Mouse (Mus musculus) urinary bladder, postnatal 25 days (tissue): Measurements from ENCODE around the gene 4931409K22Rik.

Experiments used
- DNase-seq: peaks from one replicate; pipeline ENCODE4 v3.0.0; 2022; ENCODE audit warnings: low spot score

4931409K22Rik gene

DNA sequence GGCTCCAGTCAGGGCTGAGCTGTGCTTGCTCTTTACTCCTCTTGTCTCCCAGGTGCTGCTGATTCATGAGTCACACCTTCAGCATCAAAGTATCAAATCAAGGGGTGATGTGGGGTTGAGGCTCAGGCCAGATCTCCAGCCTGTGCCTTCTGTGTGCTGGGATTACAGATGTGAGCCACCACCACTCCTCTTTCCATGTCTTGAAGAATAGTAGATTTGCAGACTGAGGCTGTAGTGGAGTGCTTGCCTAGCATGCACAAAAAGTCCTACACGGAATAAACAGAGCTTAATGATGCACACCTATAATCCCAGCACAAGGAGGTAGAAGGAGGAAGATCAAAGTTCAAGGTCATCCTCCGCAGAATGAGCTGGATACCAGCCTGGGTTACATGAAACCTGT, at the start of gene 4931409K22Rik:
Gene 4931409K22Rik, minus strand, starts transcription at position 101 of the 400 bp plus-strand sequence.
- no peak for DNase-seq

DNA sequence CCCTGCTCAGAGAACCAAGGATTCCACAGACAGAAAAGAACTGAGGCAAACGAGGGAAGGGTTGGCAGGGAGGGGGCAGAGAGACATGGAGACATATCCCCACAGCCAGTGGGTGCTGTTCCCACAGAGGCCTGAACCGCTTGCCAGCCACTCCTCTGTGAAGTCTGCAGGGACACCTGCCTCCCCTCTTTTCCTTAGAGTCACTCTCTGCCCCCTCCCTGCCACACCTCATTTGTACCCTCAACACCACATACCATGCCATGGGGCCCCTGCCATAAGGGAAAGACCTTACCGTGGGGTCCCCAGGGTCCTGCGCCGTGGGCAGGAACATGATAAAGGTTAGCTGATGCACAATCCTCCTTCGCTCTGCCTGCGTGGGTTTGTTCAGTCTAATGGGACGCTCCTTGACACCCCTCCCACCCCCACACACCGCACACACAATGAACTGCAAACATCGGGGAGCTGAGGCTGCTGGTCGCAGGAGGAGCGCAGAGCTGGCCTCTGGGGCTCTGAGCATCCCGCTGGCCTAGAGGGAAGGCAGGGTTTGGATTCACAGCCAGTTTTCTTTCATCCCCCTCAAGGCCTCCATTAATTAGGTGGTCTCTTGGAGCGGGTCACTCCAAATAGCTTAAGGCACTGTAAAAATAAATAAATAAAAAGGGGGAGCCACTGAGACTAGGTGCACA, 49.5 kb upstream of the 4931409K22Rik start:
- DNase-seq: no peak

DNA sequence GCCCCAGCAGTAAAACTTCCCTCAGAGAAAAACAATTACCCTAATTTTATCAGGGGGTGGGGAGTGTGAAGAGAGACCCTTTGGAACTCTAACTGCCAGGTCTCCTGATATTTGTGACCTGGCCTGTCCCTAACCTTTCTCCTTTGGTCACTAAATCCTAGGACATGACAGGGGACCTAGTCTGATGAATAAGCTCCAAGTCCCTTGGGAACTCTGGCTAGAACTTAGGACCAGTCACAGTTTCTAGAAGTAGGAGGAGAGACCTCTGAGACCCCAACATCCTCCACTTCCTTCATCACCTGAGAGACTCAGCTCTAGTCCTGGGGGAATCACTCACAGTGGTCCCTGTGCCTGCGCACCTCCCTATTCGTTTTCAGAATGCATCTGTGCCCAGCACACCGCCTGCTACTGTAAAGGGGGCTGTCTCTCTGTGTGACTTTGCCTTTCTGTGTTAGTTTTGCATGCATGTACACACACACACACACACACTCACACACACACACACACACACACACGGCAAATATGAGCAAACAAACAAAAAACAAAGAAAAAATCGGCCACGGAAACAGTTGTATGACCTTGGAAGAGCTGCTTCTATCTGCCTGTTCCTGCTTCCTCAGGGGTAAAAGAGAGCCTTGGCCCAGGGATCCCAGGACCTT, 48.8 kb upstream of the 4931409K22Rik start:
- DNase-seq: no peak

DNA sequence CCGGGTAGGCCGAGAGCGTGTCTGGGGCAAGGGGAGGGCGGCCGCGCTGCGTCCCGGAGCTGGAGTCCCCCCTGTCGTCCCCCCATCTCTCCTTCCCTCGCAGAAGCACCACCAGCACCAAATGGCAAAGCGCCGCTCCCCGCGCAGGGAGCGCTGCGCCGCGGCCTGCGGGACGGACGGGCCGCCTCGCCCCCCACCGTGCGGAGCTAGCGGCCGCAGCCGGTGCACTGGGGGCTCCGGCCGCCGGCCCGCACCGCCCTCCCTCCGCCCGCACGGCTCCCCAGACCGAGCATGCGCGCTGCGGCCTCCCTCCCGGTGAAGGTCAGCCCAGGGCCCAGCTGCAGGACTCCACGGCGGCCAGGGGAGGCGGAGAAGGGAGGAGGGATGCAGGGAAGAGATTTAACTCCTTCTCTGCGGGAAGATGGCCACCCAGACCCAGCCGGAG, 48.1 kb upstream of the 4931409K22Rik start:
- peak; percentile 78 for DNase-seq

DNA sequence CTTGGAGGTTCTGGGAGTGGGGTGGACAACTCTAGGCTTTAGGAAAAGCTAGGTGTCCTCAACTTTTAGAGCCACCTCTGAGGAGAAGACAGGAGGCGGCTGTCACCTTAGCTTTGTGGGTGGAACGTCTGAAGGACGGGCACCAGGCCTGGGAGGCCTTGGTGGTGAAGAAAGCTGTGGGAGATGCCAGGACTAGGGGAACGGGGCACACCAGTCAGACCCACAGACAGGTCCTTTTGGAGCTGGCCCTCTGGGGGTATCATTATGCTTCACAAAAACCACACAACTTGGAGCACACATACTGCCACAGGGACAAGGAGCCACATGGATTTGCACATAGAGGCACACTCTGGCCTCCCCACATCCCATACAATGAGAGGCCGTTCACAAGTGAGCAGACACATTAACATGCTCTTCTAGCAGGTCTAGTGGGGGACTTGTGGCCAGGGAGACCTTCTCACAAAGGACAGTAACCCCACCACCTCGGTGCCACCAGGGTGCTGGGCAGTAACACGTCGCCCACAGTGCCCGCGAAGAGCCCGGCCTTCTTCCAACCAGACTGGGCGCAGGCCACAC, 47.6 kb upstream of the 4931409K22Rik start:
- DNase-seq: no peak

DNA sequence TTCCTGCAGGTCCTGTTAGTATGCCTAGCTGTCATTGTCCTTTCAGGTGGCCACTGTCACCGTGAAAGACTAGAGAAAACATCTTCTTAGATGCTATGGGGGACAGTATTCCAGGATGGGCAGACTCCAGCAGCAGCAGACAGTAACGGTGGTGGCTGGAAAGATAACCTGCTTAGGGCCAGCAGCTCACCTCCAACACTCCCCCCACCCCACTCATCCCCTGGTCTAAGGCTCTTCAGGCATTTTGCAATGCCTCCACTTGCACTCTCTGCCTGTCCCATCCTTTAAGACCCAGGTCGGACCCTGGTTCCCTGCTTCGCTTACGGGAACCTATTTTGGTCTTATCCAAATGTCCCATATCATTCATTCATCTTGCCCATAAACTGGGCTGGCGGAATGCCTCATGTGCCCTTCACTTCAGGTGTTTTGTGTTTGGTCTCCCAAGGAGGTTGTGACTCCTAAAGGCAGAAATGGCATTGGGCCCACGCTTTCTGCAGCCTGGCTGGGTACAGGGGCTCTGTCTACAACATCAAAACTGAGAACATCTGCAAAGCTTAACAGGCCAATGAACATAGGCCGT, 46.9 kb upstream of the 4931409K22Rik start:
- no peak for DNase-seq

DNA sequence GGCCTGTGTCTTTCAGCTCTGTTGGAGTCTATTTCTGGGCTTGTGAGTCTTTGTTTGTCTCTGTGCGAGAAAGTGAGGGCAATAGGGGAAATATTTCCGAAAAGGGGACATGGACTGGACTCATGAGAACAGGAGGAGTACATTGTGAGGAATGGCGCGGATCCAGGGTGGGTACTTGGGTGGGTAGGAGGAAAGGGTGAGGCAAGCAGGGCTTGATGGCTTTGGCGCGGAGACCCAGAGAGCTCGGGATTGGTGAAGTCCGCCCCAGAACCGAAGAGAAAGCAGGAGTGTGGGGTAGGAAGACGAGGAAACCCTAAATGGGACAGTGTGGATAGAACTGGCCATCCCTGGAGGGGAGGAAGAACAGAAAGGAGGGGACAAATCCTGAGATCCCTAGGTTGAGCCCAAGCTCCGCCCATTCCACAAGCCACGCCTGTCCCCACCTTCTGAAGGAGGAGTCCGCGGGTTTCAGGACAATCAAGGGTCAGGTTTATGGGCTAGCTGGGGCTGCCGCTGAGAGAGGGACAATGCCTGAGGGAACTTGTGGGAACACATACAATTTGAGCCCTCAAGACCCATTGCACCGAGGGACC, 46.2 kb upstream of the 4931409K22Rik start:
- peak; percentile 82 for DNase-seq

DNA sequence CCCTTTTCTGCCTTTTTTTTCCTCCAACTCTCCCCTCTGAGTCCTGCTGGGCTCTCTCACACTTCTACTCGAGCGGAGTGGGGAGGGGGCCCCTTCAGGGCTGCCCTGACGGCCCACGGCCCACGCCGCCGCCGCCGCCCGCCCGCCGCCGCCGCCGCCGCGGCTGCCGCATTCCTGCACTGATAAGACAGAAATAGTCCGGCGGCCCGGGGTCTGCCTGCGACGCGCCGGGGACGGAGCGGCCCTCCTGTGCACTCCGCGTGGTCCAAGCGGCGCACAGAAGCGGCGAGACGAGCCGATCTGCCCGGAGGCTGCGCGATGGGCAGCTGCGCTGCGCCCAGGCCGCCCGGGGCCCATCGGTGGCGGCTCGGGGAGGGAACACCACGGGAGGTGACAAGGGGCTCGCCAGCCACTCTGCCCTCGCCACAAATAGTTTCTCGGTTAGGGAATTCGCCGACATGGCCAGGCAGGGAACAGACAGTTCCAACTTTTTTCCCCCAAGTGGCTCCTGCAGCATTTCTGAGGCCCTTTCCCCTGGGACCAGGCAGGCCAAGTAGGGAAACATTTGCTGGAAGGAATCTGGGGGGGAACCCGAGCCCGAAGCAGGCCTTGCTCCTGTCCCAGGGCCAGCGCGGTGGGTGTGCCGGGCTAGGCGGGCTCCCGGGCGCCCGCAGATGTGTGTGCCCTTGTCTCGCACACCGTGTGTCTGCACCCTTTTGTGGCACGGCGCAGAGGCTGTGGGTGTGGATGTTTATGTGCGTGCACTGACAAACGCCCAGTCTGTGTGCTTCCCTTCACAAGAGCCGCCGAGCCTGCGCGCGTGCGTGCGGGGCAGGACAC, 45.5 kb upstream of the 4931409K22Rik start:
- peak; percentile 66 for DNase-seq

DNA sequence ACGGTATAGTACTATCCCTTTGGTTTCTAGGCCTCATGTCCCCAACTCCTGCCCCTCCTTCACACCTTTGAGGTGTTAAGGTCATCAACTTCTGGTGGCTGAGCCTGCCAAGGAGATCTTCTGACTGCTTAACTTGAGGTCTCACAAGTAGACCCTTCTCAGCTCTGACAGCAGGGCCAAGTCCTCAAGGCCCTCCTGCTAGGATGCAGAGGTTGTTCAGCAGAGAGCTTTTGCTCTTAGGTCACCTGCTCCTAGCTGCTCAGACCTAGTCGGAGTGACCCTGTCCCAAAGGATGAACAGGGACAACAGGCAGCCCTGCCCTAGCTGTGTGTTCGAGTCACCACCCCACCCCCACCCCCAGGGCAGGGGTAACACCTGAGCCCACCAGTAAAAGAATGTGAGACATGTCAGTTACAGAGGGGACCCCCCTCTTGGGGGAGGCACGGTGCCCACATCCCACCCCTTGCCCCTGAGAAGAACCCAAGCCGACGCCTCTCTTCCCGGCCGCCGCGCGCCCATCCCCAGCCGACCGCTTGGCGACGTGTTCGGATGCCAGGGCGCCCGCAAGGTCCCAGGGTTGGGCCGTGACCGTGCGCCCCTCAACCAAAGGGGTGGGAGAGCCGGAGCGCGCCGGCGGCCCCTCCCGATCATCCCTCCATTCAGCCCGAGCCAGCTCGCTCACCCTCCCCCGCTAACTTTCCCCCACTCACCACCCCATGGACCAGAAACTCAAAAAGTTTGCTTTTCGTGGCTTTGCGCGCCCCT, 44.6 kb upstream of the 4931409K22Rik start:
- peak; percentile 20 for DNase-seq

DNA sequence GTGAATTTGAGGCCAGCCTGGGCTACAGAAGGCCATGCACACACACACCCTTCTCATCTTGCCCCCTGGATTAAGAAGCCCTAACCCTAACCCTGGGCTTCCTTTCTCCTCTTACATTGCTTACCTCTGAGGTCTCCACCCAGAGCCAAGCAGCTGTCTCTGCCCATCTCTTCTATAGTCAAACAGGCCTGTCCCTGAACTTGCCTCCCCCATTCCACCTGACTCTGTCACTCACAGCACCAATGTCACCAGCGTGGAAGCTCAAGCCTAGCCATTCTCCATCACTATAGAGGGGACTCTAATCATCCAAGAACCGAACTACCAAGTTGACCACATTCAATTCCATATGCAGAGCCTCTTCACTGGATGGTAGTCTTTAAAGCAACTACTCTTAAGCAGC, 43.6 kb upstream of the 4931409K22Rik start:
- no peak for DNase-seq

DNA sequence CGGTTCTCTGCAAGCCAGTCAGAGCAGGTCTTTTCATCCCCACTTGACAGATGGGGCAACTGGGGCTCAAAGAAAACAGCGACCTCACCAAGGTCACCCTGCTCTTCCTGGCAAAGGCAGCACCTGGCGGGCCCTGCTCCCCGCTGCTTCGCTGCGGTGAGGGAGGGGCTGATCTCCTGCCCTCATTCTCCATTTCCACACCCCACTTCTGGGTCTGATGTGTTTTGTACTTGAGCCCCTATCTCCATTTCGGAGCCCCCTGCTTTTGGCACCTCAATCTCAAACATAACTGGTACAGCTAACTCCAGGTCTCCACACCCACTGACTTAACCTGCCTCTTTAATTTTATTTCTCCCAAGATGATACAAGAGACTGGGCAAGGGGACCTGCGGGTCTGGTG, 42.5 kb upstream of the 4931409K22Rik start:
- DNase-seq: no peak

DNA sequence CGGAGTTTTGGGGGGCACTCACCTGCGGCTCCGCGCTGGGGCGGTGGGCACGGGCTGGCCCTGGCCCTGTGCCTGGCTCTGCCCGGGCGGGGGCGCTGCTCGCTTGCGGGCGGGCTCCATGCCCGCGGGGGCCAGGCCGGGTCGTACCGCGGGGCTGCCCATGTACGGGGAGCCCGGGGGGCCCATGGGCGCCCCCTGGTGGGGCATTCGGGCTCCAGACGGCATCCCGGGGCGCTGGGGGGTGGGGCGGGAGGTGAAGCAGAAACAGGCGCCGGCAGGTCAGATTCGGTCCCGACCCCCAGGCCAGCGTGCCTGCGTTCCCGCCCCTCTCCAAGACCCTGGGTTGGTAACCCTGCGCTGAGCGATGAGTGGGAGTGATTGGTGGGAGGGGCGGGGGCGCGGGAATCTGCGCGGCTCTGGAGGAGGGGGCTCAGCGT, 42.0 kb upstream of the 4931409K22Rik start:
- DNase-seq: peak; percentile 61

DNA sequence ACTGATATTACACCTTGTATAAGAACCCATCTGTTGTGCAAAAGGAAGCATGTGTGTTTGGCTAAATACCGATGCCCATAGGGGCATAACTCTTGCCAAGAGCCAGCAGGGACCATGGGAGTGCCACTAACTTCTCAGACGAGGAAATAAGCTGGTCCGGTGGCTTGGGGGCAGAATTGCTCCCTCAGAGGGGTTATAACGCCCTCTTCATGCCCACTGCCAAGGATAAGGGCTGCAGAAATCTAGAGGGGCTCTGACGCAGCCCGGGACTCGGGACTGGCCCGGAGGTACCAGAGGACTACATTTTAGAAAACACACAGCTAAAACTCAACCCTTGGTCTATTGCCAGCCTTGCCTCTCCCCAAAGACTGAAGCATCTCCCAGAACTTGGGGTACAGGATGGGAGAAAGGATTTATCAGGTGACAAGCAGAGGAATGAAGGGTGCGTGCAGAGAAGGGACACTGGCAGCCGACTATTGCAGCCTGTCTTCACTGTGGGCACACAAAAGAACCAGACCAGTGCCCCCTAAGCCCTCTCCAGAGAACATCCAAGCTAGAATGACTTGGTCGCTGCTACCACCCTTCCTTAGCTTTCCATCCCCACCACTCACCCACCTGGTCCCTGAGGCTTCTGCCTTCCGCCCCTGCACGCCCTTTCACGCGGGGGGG, 41.4 kb upstream of the 4931409K22Rik start:
- no peak for DNase-seq

DNA sequence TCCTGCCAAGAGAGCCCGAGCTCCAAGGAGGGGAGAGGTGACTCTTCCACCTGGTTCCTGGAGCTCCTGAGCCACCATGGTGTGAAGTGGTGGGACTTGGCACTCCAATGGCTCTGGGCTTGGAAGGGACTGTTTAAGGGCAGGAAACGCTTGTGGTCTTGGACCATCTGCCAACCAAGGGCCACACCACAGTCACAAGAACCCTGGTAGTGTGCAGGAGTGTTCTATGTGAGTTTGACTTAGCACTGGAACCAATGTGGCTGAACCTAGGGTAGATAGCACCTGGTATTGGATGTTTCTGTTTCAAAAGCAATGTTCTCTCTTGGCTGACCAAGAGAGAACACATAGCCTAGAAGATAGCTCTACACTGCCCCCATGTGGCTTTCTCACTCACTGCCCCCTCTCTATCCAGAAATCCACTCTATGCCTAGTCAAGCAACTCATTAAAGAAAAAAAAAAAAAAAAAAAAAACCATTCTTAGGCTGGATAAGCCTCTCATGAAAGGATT, 40.7 kb upstream of the 4931409K22Rik start:
- DNase-seq: peak; percentile 69

DNA sequence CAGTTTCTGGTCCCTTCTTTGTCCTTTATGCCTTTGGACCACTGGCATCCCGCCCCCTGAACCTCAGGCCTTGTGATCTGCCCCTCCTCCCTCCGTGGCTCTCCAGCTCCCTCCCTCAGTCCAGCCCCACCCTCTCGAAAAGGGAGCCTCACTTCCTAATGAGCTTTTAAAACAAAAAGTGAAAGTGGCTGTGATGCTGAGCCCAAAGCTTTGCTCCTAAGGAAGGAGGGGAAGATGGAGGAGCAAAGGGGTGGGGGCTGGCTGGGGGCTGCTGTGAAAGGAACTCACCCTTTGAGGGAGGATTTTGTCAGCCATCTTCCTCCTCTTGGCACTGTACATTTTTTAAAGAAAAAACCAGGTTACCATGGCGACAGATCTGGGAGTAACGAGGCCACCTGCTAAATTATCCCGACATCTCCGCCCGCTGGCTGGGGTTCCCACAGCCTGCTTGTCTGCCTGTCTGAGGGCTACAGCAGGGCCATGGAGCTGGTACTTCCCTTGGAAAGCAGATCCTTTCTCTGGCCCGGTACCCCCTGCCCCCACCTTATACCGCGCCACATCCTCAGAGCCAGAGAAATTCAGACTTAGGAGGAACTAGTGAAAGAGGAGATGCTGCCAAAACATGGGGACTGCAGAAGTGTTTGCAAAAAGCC, 40.0 kb upstream of the 4931409K22Rik start:
- no peak for DNase-seq

DNA sequence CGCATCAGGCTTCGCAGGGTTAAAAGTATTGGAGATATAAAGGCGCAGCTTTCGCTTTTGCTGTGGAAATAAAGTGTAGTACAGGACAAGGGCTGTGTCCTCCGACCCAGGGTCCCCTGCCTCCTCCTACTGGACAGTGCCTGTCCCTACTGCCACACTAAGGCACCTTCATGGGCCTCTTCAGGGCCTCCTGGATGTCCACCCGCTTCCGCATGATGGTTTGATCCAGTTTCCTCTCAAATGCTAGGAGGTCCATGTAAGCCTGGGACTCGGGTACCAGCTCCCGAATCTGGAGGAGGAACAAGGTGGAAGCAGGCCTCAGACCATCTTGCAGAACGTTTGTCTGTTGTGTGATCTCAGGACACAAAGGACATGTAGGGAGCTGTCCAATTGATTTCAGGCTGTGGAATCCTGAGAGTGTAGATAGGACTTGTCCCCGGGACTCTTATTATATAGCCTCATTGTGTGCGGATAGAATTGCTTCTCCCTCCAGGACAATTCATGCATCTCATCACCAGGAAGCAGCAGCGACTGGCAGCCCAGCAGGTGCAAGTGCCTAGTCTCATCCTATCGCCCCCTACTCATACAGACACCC, 39.3 kb upstream of the 4931409K22Rik start:
- no peak for DNase-seq

DNA sequence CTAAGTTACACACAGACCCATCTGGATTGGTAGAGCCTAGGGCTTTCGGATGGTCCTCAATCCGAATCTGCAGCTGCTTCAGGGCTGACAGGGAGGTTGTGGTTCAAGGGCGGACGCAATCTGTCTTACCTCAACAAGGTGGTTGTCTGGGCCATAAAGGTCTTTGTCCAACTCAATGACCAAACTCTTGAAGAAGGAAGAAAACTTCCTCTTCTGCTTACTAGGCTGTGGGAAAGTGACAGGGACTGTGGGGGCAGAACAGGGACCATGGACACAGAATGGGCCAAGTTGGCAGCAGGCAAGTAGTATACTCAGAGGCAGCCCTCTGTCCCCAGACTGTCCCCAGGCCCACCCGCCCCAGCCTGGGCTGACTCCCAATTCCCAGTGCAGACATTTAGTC, 38.7 kb upstream of the 4931409K22Rik start:
- no peak for DNase-seq

DNA sequence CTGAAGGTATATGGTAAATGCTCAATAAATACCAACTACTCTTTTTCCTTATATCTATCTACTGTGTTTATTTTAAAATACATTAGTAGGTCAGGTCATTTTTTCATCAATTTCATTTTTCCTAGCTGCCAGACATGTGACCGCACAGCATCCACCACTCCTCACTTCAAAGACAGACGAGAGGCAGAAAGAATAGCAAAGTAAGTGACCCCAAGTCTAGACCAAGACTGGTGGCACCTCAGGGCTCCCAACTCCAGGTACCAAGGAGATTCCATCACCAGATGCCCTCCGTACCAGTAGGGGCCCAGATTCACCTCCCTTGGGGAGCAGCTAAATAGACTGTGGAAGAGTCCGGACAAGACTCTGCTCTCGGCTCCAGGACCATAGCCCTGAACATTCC, 37.7 kb upstream of the 4931409K22Rik start:
- no peak for DNase-seq

DNA sequence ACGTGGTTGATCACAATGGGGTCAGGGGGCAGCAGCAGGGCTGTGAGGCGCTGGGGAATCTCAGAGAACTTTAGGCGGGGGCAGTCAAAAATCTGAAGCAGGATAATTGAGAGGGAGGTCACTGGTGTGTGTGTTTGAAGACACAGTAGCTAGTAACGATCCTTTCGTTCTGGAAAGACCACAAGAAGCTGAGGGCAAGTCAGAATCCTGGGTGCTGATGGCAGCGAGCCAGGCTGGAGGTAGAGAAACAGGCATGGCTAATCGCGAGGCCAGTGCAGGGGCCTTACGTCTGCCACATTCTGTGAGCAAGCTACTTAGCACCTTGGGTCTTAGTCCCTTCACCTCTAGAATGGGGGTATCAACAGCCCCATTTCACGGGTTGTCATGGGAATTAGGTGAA, 37.3 kb upstream of the 4931409K22Rik start:
- no peak for DNase-seq
